ENCODE assay signal across 7 mouse cellular contexts in the genomic region with DNA sequence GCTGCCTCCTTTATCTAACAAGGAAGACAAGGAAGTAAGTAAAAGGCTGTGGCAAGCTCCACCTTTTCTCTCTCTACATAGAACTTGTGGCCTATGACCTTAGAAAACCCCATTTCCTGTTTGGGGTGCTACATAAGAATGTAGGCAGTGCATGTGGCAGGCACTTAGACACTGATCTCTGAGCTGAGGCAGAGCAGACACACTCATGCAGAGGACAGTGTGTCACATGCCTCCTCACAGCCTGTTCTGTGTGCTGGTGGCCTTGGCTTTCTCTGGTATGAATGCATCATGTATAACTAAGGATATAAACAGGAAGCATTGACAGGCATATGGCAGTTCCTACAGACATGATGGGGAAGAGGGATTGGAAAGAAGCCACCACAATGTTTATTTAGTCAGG.
ATAC-seq and TF ChIP-seq lines count a peak whose summit lies in the region.
"Not testable (repeated sequence)": the region's sequence is repeated elsewhere in the genome, so short reads cannot be mapped to it uniquely, and the experiment has no call there.

No protein-coding gene starts in this region.

- H3K9me3 ChIP-seq in intestine, postnatal 0 days (ENCODE audit: control insufficient read depth) = not testable (repeated sequence)

- H3K27ac ChIP-seq in intestine, postnatal 0 days (ENCODE audit: low read depth, low read length) = not testable (repeated sequence)

- not testable (repeated sequence) for H3K36me3 ChIP-seq in intestine, postnatal 0 days (ENCODE audit: control insufficient read depth, insufficient read depth)

- not testable (repeated sequence) for TF ChIP-seq CTCF in intestine, postnatal 0 days (IDR thresholded peaks at IDR 0.05; ENCODE audit: low read depth)

- not testable (repeated sequence) for H3K4me3 ChIP-seq in intestine, postnatal 0 days (ENCODE audit: low read depth, low read length)

- ATAC-seq in CD4-positive, CD25-positive, alpha-beta regulatory T cell, adult 4 months = peak; percentile 96
- ATAC-seq in common myeloid progenitor, adult 5-6 weeks (replicated peaks; ENCODE audit: low read depth, poor library complexity, severe bottlenecking) = peak; percentile 65
- ATAC-seq in granulocyte monocyte progenitor cell, adult 5-6 weeks (replicated peaks; ENCODE audit: poor library complexity, severe bottlenecking) = peak; percentile 30
- peak; percentile 56 to 82; a peak in 3 of 4 replicates for ATAC-seq in hematopoietic stem cell, adult 5-6 weeks (replicated peaks in 1 of 2; ENCODE audit: insufficient read depth in 1 of 2, low FRiP score in 2 of 2, low TSS enrichment in 1 of 2, low read depth in 1 of 2, poor library complexity in 2 of 2, severe bottlenecking in 2 of 2)
- 0 out of 2 replicates have a peak, but pooled peaks have one; percentile 41 for ATAC-seq in intestine, postnatal 0 days
- peak; percentile 43; the same call in 1 of the 2 replicates for ATAC-seq in megakaryocyte, adult 5-6 weeks (ENCODE audit: poor library complexity, severe bottlenecking)
- peak; percentile 48 for ATAC-seq in neutrophil, adult 5-6 weeks (ENCODE audit: extremely low read depth, insufficient number of reproducible peaks, low FRiP score, poor library complexity, severe bottlenecking)

- H3K9ac ChIP-seq in intestine, postnatal 0 days (ENCODE audit: low read depth, low read length) = not testable (repeated sequence)

- H3K27me3 ChIP-seq in intestine, postnatal 0 days (replicated peaks; ENCODE audit: control insufficient read depth, insufficient read depth, low read length) = not testable (repeated sequence)

- H3K4me2 ChIP-seq in intestine, postnatal 0 days (replicated peaks; ENCODE audit: low read depth) = not testable (repeated sequence)

- H3K4me1 ChIP-seq in intestine, postnatal 0 days (replicated peaks; ENCODE audit: control insufficient read depth, insufficient read depth, low read length) = not testable (repeated sequence)

Comparison
In these comparisons a context has a peak if more than half of its experiments do, and no peak if none do; other contexts are left out.
1. ATAC-seq: peak in every context shown above with its lines; median percentile 96 in CD4-positive, CD25-positive, alpha-beta regulatory T cell, adult 4 months; 69 in hematopoietic stem cell, adult 5-6 weeks; 65 in common myeloid progenitor, adult 5-6 weeks; 48 in neutrophil, adult 5-6 weeks; 43 in megakaryocyte, adult 5-6 weeks; 41 in intestine, postnatal 0 days; 30 in granulocyte monocyte progenitor cell, adult 5-6 weeks.